Mouse (Mus musculus) CD4-positive, CD25-positive, alpha-beta regulatory T cell, adult 2 months (primary cell): ENCODE data around the gene Aldh5a1.

ENCODE experiments used
- DNase-seq: peaks from one replicate; pipeline ENCODE4 v3.0.0-alpha.2; 2012; ENCODE audit warnings: low read depth, low spot score

Gene Aldh5a1

GRCm38 (mm10) chr13:24936772-24937107 is 721 bp downstream of the Aldh5a1 start:
- peak; percentile 7 for DNase-seq

- DNase-seq = no peak
Observed at GRCm38 (mm10) chr13:24933199-24933598, 4.3 kb downstream of the Aldh5a1 start.

- DNase-seq = no peak
Observed at GRCm38 (mm10) chr13:24930591-24930990, 6.9 kb downstream of the Aldh5a1 start.

- DNase-seq = no peak
Observed at GRCm38 (mm10) chr13:24923991-24924390, 13.5 kb downstream of the Aldh5a1 start.

GRCm38 (mm10) chr13:24921281-24921680 is 16.2 kb downstream of the Aldh5a1 start:
- DNase-seq = peak; percentile 70

GRCm38 (mm10) chr13:24920333-24920977 is 17.0 kb downstream of the Aldh5a1 start:
- peak; percentile 88 for DNase-seq

GRCm38 (mm10) chr13:24915831-24916230 is 21.6 kb downstream of the Aldh5a1 start:
- DNase-seq = no peak

GRCm38 (mm10) chr13:24914915-24915314 is 22.5 kb downstream of the Aldh5a1 start:
- DNase-seq = no peak

- DNase-seq = no peak
Observed at GRCm38 (mm10) chr13:24913576-24913975, 23.9 kb downstream of the Aldh5a1 start.

- peak; percentile 10 for DNase-seq
Observed at GRCm38 (mm10) chr13:24909112-24909511, 28.3 kb downstream of the Aldh5a1 start.

- DNase-seq = no peak
Observed at GRCm38 (mm10) chr13:24906831-24907570, 30.5 kb downstream of the Aldh5a1 start.

- DNase-seq = no peak
Observed at GRCm38 (mm10) chr13:24905422-24905821, 32.0 kb downstream of the Aldh5a1 start.

GRCm38 (mm10) chr13:24903412-24903811 is 34.0 kb downstream of the Aldh5a1 start:
- DNase-seq = no peak

- DNase-seq = no peak
Observed at GRCm38 (mm10) chr13:24901916-24902315, 35.5 kb downstream of the Aldh5a1 start.

- no peak for DNase-seq
Observed at GRCm38 (mm10) chr13:24893880-24894279, 43.6 kb downstream of the Aldh5a1 start.

- no peak for DNase-seq
Observed at GRCm38 (mm10) chr13:24892516-24892915, 44.9 kb downstream of the Aldh5a1 start.

- no peak for DNase-seq
Observed at GRCm38 (mm10) chr13:24889554-24889953, 47.9 kb downstream of the Aldh5a1 start.

GRCm38 (mm10) chr13:24882411-24882810 is 55.0 kb downstream of the Aldh5a1 start:
- no peak for DNase-seq

- no peak for DNase-seq
Observed at GRCm38 (mm10) chr13:24880704-24881103, 56.8 kb downstream of the Aldh5a1 start.

GRCm38 (mm10) chr13:24880208-24880607 is 57.3 kb downstream of the Aldh5a1 start:
- DNase-seq = no peak

- no peak for DNase-seq
Observed at GRCm38 (mm10) chr13:24879359-24880040, 58.0 kb downstream of the Aldh5a1 start.

- DNase-seq = no peak
Observed at GRCm38 (mm10) chr13:24868233-24868632, 69.2 kb downstream of the Aldh5a1 start.

GRCm38 (mm10) chr13:24867789-24868188 is 69.7 kb downstream of the Aldh5a1 start:
- DNase-seq = no peak
